Mouse (Mus musculus) lung, adult 2 months (tissue): ENCODE measurements at regions not wholly inside any gene's neighbourhood (a gene's known extent, or its start where the extent isn't known, plus 50 kb on each side); places are given as distances from the start of the nearest gene placed in this dataset.

ENCODE experiments used
- DNase-seq: peaks from one replicate; pipeline ENCODE4 v3.0.0; 2022
- H3K4me1 ChIP-seq: fragments of 200-500 bp; 2 replicates; pipeline ENCODE4 v1.6.1; 2011; ENCODE audit warnings: low read length; ENCODE audit not compliant: control insufficient read depth, insufficient read depth
- H3K4me3 ChIP-seq: fragments of 200-500 bp; replicated peaks from 2 replicates; pipeline ENCODE3; 2011; ENCODE audit warnings: low read depth, mild to moderate bottlenecking, control low read depth, low read length; ENCODE audit errors: extremely low read depth
- CTCF ChIP-seq: fragments of 200-500 bp; IDR thresholded peaks from 2 replicates; pipeline ENCODE4 v1.5.1; 2011; ENCODE audit warnings: mild to moderate bottlenecking, low read length, control low read depth; ENCODE audit not compliant: insufficient read depth
- POLR2A ChIP-seq: fragments of 200-500 bp; IDR thresholded peaks from 2 replicates; pipeline ENCODE4 v1.6.1; 2011; ENCODE audit warnings: low read depth, mild to moderate bottlenecking, control low read depth, low read length, borderline replicate concordance; ENCODE audit errors: extremely low read depth
- WGBS: fragments of 180-500 bp; shearing (Covaris S2); methylation state at CpG from one replicate; pipeline ENCODE4 v1.1.7; 2018; 5-methylcytosine and 5-hydroxymethylcytosine counted together

DNA sequence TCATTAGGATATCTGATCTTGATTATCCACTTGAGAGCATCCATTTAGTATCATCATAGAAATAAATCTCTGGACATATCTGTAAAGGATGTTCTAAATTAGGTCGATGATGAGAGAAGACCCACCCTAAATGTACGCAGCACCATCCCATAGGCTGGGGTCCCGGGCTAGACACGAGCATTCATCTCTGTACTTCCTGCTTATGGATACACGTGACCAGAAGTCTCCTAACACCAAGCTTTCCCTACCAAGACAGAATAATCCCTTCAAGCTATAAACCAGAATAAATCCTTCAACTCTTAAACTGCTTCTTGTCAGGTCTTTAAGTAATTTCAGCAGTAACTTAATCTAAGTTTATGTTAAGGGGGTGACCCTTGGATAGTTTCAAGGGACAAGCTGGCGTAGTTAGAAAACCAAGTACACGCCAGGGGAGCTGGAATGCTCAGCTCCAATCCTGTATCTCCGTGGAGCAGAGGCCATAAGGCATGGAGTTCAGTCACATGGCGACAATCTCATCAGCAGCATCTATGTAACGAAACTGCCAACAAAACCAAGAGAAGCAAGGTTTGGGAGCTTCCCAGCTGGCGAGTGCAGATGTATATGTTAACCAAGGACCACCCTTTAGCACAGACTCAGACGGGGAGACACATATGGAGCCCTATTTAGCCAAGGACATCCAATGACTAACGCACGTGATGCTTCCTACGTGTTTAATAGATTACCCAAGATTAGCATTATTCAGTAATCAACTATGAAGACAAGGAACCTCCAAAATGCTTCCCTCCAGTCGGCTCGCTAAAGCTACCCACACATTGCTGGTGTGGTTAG is 76.3 kb upstream of the Spdye4c start:
- no peak for DNase-seq
- 84% methylated on average over 17 of the region's 17 CpGs for WGBS
- TF ChIP-seq POLR2A (no peak), CTCF (no peak)
- Histone ChIP-seq H3K4me3 (no peak overlapping the region), H3K4me1 (no peaks in the 10 kb centered on the region)

DNA sequence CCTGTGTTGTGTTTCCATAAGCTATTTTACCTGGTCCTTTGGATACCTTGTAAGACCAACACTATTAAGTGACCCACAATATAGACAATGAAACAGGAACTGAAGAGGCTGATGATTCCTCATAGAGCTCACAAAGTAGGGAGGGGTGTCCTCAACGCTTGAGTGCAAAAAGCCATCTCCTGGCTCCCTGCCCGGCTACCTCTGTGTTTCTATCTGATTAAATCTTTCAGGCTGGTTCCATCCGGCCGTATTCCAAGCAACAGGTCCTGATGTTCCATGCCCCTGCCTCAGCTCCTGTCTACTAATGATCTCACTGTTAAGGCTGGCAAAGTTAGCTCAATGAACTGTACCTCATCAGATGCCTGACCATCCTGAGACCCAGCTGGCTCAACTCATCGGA is 75.3 kb upstream of the Spdye4c start:
- TF ChIP-seq POLR2A (no peak), CTCF (no peak)
- Histone ChIP-seq H3K4me1 (no peaks in the 10 kb centered on the region), H3K4me3 (no peak overlapping the region)
- WGBS: 44% methylated on average over 5 of the region's 5 CpGs
- DNase-seq: no peak

DNA sequence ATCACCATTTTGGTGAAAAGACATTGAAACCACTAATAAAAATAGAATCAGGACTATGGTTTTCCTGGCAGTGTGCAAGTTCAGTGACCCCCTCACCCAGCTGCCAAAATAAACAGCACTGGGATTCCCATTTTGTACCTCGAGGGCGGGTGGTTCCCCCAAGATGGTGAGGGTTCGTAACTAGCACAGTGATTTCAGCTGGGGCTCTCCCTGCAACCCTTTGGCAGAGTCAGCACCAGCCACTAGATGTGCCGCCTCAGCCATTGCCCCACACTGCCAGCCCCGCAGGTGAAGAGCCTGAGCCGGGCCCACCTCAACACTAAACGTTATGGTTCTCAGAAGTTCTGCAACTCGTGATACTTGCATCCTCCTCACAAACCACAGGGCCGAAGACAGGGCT is 74.3 kb upstream of the Spdye4c start:
- no peak for DNase-seq
- no peak overlapping the region for H3K4me3 ChIP-seq
- WGBS: 80% methylated on average over 9 of the region's 9 CpGs
- TF ChIP-seq CTCF (no peak), POLR2A (no peak)
- H3K4me1 ChIP-seq: no peaks in the 10 kb centered on the region

DNA sequence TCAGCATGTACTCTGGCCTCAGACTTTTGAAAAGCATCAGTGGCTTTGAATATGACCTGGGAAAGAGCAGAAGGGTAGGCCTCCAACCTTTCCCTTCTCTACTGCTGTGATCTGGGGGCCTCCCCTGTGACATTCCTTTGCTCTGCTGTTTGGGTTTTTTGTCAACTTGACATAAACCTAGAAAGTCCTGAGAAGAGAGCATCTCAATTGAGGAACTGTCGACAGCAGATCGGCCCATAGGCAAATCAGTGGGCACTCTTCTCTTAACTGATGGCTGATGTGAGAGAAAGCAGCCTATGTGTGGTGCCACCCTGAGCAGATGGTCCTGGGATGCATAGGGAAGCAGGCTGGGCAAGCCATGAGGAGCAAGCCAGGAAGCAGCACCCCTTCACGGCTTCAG is 72.9 kb upstream of the Spdye4c start:
- Histone ChIP-seq H3K4me1 (no peaks in the 10 kb centered on the region), H3K4me3 (no peak overlapping the region)
- no peak for TF ChIP-seq CTCF
- 90% methylated on average over 3 of the region's 3 CpGs for WGBS
- DNase-seq: no peak

DNA sequence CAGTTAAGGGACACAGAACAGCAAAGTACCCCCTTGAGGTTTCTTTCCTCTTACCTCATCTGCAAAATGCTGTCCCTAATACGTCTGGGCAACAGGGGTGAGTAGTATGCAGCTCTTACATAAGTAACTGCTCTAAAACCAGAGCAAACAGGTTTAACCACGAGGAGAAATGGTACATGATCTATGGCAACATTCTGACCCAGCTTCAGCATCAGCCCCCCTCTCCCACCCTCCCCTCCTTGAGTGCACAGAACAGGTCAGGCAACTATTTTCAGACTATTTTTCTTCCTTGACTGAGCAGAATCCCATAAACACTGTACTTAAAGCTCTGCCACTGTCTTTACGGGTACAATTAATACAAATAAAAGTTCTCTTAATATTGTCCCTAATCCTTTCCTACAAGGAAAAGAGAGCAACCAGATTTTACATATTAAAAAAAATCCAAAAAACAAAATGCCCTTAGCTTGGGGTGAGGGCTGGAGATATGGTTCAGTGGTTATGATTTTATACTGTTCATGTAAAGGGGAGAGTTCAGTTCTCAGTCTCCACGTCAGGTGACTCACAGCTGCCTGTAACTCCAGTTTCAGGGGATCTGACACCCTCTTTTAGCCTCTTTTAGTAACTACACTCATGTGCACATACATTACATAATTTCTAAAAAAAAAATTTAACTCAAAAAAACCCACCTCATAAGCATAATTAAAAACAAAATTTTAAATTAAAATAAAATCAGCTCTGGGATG is 69.1 kb upstream of the Spdye4c start:
- no peak overlapping the region for H3K4me3 ChIP-seq
- DNase-seq: no peak
- WGBS: 51% methylated on average over 4 of the region's 4 CpGs
- TF ChIP-seq CTCF (no peak), POLR2A (no peak)
- no peaks in the 10 kb centered on the region; the same call in 1 of the 2 replicates for H3K4me1 ChIP-seq

DNA sequence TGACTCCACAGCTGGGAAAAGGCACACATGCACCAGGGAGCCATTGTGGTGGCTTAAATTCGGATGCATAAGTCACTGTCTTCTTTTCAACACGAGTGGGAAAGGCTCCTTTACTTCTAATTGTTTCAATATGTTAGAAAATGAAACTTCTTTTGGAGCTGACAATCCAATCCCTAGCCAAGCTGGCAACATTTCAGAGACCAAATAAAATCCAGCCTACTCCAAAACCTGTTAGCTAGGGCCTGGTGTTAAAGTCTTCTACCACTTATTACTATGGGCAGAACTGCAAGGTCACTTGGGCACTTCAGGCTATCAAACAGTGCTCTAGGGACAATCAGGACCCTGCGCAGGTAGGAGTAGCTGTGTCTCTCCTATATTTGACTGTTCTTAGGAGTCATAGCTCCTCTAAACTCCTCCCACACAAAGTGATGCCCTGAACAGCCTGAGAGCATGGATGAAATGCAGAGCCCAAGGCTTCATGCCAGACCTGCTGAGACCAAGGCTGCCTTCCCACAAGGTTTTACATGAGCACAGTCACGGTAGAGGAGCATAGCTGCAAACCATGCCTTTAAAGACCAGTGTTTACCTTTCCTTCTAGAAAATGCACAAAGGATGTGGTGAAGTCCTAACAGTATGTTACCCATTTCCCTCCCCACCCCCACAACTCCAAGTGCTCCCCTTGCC is 67.4 kb upstream of the Spdye4c start:
- Histone ChIP-seq H3K4me3 (no peak overlapping the region), H3K4me1 (no peaks in the 10 kb centered on the region; the same call in 1 of the 2 replicates)
- no peak for DNase-seq
- 54% methylated on average over 4 of the region's 4 CpGs for WGBS
- TF ChIP-seq POLR2A (no peak), CTCF (no peak)

DNA sequence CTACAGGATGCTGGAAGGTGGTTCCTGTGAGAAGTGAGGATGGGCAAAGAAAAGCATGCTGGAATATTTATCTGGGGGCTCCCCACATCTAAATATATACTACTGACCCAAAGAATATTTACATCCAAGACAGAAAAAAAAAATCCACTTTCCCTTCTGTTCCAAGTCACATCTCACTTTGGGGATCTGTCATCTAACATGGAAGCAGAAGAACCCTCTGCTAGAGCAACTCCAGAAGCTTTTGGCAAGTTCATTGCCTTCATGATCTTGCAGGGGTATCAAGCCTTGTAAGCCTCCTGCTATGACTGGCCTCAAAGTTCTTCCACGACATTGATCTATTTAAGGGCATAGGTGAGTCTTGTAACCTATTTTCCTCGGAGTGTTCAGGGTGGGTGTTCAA is 64.9 kb upstream of the Spdye4c start:
- Histone ChIP-seq H3K4me3 (no peak overlapping the region), H3K4me1 (no peaks in the 10 kb centered on the region; the same call in 1 of the 2 replicates)
- no peak for DNase-seq
- TF ChIP-seq CTCF (no peak), POLR2A (no peak)
- WGBS: 65% methylated on average over 2 of the region's 2 CpGs

DNA sequence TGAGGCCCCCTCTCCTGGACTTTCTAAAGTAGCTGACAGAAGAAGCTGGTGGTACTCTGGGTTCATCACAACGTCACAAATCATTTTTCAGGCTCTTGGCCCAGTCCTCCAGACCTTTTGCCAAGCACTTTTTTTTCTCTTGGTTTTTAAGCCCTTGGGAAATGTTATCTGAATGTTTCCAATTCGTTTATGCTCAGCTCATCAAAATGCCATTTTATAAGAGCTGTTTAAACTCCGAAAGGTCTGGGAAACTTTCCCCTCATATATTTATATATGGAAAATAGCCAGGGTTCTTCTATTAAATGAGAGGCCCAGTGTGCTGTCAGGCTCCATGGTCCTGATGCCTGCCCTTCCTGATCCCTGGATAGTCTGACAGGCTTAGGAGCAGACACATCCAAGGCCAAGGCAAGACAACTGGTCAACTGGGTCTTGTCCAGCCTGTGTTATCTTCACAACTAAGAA is 64.1 kb upstream of the Spdye4c start:
- no peak overlapping the region for H3K4me3 ChIP-seq
- no peak for DNase-seq
- WGBS: 47% methylated on average over 3 of the region's 3 CpGs
- H3K4me1 ChIP-seq: no peaks in the 10 kb centered on the region; the same call in 1 of the 2 replicates
- no peak for TF ChIP-seq POLR2A

DNA sequence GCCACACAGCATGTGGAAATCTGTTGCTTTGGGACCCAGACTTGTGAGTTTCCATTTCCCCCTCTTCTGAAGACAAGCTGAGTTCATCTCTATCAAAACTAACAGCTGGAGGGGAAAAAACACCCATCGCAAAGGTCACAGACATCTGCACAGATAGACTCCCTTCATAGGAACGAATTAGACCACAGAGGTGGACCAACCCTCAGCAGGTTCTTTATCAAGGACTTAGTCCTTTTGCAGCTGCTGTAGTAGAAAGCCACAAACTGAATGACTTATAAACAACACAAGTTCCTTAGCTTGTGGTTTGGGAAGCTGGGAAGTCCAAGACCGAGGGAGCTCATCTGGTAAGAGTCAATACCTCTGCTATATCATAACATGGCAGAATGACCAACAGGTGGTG is 54.7 kb upstream of the Spdye4c start:
- Histone ChIP-seq H3K4me1 (no peaks in the 10 kb centered on the region), H3K4me3 (no peak overlapping the region)
- TF ChIP-seq CTCF: no peak
- TF ChIP-seq POLR2A: no peak
- no peak for DNase-seq
- WGBS: 82% methylated on average over 3 of the region's 3 CpGs
